Mouse (Mus musculus): ENCODE results near the gene Grasp. TPM values are rescaled to one million over a fixed set of nuclear protein-coding genes. Genes with fewer than 3 reads are reported as not detected.

Gene Grasp
- polyA plus RNA-seq, 1 experiment from 2014 or later, result 0.35 TPM

GRCm38 (mm10) chr15:101185549-101185948 lies 38.4 kb upstream of the Grasp start:
- H3K9ac ChIP-seq (replicated peaks), result no peak overlapping the region
- no peaks in the 10 kb centered on the region for H3K36me3 ChIP-seq (replicated peaks; ENCODE audit: insufficient read depth, low read length)
- no peak overlapping the region for H3K27ac ChIP-seq (ENCODE audit: low read depth)
- H3K4me2 ChIP-seq (ENCODE audit: low read depth, low read length), result no peak overlapping the region
- peaks cover 22% of the 10 kb centered on the region for H3K4me1 ChIP-seq (ENCODE audit: insufficient read depth)
- WGBS (ENCODE audit: insufficient replicate concordance), result 86% methylated on average over 3 of the region's 3 CpGs
- no peak overlapping the region for H3K4me3 ChIP-seq (ENCODE audit: low read depth, low read length)
- no peak for DNase-seq
- no peaks in the 10 kb centered on the region for H3K9me3 ChIP-seq (ENCODE audit: low read length)
- no peak for ATAC-seq
- H3K27me3 ChIP-seq (ENCODE audit: insufficient read depth, low read length), result no peaks in the 10 kb centered on the region
- TF ChIP-seq CTCF (IDR thresholded peaks at IDR 0.05; ENCODE audit: low read depth) (peak; percentile 33), EP300 (IDR thresholded peaks at IDR 0.05; ENCODE audit: low read depth) (no peak)

GRCm38 (mm10) chr15:101187907-101188306 lies 36.1 kb upstream of the Grasp start:
- no peaks in the 10 kb centered on the region for H3K36me3 ChIP-seq (replicated peaks; ENCODE audit: insufficient read depth, low read length)
- H3K27ac ChIP-seq (ENCODE audit: low read depth), result no peak overlapping the region
- peaks cover 34% of the 10 kb centered on the region for H3K4me1 ChIP-seq (ENCODE audit: insufficient read depth)
- no peak overlapping the region for H3K9ac ChIP-seq (replicated peaks)
- H3K4me3 ChIP-seq (ENCODE audit: low read depth, low read length), result no peak overlapping the region
- H3K9me3 ChIP-seq (ENCODE audit: low read length), result no peaks in the 10 kb centered on the region
- H3K27me3 ChIP-seq (ENCODE audit: insufficient read depth, low read length), result no peaks in the 10 kb centered on the region
- peak; percentile 39; the same call in 1 of the 2 replicates for TF ChIP-seq CTCF (IDR thresholded peaks at IDR 0.05; ENCODE audit: low read depth)
- no peak for TF ChIP-seq EP300 (IDR thresholded peaks at IDR 0.05; ENCODE audit: low read depth)
- DNase-seq (no peak), ATAC-seq (no peak)
- 32% methylated on average over 5 of the region's 5 CpGs for WGBS (ENCODE audit: insufficient replicate concordance)
- no peak overlapping the region for H3K4me2 ChIP-seq (ENCODE audit: low read depth, low read length)

- no peak overlapping the region for H3K9ac ChIP-seq (replicated peaks)
- H3K4me1 ChIP-seq (ENCODE audit: insufficient read depth), result peaks cover 46% of the 10 kb centered on the region
- 53% methylated on average over 10 of the region's 10 CpGs for WGBS (ENCODE audit: insufficient replicate concordance)
- H3K4me3 ChIP-seq (ENCODE audit: low read depth, low read length), result no peak overlapping the region
- no peak overlapping the region for H3K4me2 ChIP-seq (ENCODE audit: low read depth, low read length)
- H3K9me3 ChIP-seq (ENCODE audit: low read length), result no peaks in the 10 kb centered on the region
- TF ChIP-seq EP300 (IDR thresholded peaks at IDR 0.05; ENCODE audit: low read depth) (no peak), CTCF (IDR thresholded peaks at IDR 0.05; ENCODE audit: low read depth) (no peak)
- peak overlapping the region; percentile 70 for H3K27ac ChIP-seq (ENCODE audit: low read depth)
- H3K27me3 ChIP-seq (ENCODE audit: insufficient read depth, low read length), result no peaks in the 10 kb centered on the region
- ATAC-seq, result peak; percentile 59
- peaks cover 4% of the 10 kb centered on the region for H3K36me3 ChIP-seq (replicated peaks; ENCODE audit: insufficient read depth, low read length)
- DNase-seq, result no peak
Measured at GRCm38 (mm10) chr15:101189981-101190761, 33.8 kb upstream of the Grasp start.

- TF ChIP-seq EP300 (IDR thresholded peaks at IDR 0.05; ENCODE audit: low read depth), result no peak
- TF ChIP-seq CTCF (IDR thresholded peaks at IDR 0.05; ENCODE audit: low read depth), result no peak
- DNase-seq, result no peak
- WGBS (ENCODE audit: insufficient replicate concordance), result 39% methylated on average over 5 of the region's 5 CpGs
- Histone ChIP-seq H3K27ac (ENCODE audit: low read depth) (peak overlapping the region; percentile 70), H3K36me3 (replicated peaks; ENCODE audit: insufficient read depth, low read length) (peaks cover 4% of the 10 kb centered on the region), H3K4me3 (ENCODE audit: low read depth, low read length) (no peak overlapping the region), H3K4me1 (ENCODE audit: insufficient read depth) (peaks cover 52% of the 10 kb centered on the region), H3K4me2 (ENCODE audit: low read depth, low read length) (no peak overlapping the region), H3K9ac (replicated peaks) (no peak overlapping the region), H3K9me3 (ENCODE audit: low read length) (no peaks in the 10 kb centered on the region), H3K27me3 (ENCODE audit: insufficient read depth, low read length) (no peaks in the 10 kb centered on the region)
- ATAC-seq, result no peak; the same call in 1 of the 2 replicates
Measured at GRCm38 (mm10) chr15:101190762-101191150, 33.2 kb upstream of the Grasp start.

- Histone ChIP-seq H3K4me1 (ENCODE audit: insufficient read depth) (peaks cover 54% of the 10 kb centered on the region), H3K9me3 (ENCODE audit: low read length) (no peaks in the 10 kb centered on the region), H3K27ac (ENCODE audit: low read depth) (peak overlapping the region; percentile 70), H3K36me3 (replicated peaks; ENCODE audit: insufficient read depth, low read length) (peaks cover 7% of the 10 kb centered on the region), H3K4me3 (ENCODE audit: low read depth, low read length) (no peak overlapping the region), H3K4me2 (ENCODE audit: low read depth, low read length) (no peak overlapping the region), H3K27me3 (ENCODE audit: insufficient read depth, low read length) (no peaks in the 10 kb centered on the region), H3K9ac (replicated peaks) (no peak overlapping the region)
- no peak for TF ChIP-seq CTCF (IDR thresholded peaks at IDR 0.05; ENCODE audit: low read depth)
- TF ChIP-seq EP300 (IDR thresholded peaks at IDR 0.05; ENCODE audit: low read depth), result no peak
- DNase-seq (no peak), ATAC-seq (no peak)
- 40% methylated on average over 13 of the region's 13 CpGs for WGBS (ENCODE audit: insufficient replicate concordance)
Measured at GRCm38 (mm10) chr15:101191459-101192259, 32.3 kb upstream of the Grasp start.

GRCm38 (mm10) chr15:101192260-101192640 lies 31.7 kb upstream of the Grasp start:
- TF ChIP-seq CTCF (IDR thresholded peaks at IDR 0.05; ENCODE audit: low read depth), result no peak
- TF ChIP-seq EP300 (IDR thresholded peaks at IDR 0.05; ENCODE audit: low read depth), result no peak

More at GRCm38 (mm10) chr15:101192260-101192640, 31.7 kb upstream of the Grasp start:
- Histone ChIP-seq H3K4me2 (ENCODE audit: low read depth, low read length) (no peak overlapping the region), H3K4me1 (ENCODE audit: insufficient read depth) (peaks cover 54% of the 10 kb centered on the region), H3K27me3 (ENCODE audit: insufficient read depth, low read length) (no peaks in the 10 kb centered on the region), H3K9ac (replicated peaks) (no peak overlapping the region), H3K27ac (ENCODE audit: low read depth) (no peak overlapping the region), H3K36me3 (replicated peaks; ENCODE audit: insufficient read depth, low read length) (peaks cover 8% of the 10 kb centered on the region), H3K9me3 (ENCODE audit: low read length) (no peaks in the 10 kb centered on the region), H3K4me3 (ENCODE audit: low read depth, low read length) (no peak overlapping the region)
- 57% methylated on average over 7 of the region's 7 CpGs for WGBS (ENCODE audit: insufficient replicate concordance)
- DNase-seq (no peak), ATAC-seq (no peak)

Measured in liver, postnatal 0 days (tissue).